Mouse (Mus musculus) hindbrain, postnatal 0 days (tissue): ENCODE results near the gene Topors. TPM values are rescaled to one million over a fixed set of nuclear protein-coding genes. Genes with fewer than 3 reads are reported as not detected.

Source experiments
- ATAC-seq: fragments of 200-750 bp; cut with Nextera tagmentation; 2 replicates; pipeline ENCODE4 v1.8.0; 2017; ENCODE audit warnings: mild to moderate bottlenecking, moderate TSS enrichment, moderate library complexity
- DNase-seq: peaks from one replicate; pipeline ENCODE4 v3.0.0-alpha.2; 2015; ENCODE audit warnings: low spot score
- H3K27ac ChIP-seq: fragments of 300-500 bp; sonication (generic); 2 replicates; pipeline ENCODE4 v1.5.1; 2014; ENCODE audit warnings: mild to moderate bottlenecking
- H3K27me3 ChIP-seq: fragments of 300-500 bp; sonication (generic); 2 replicates; pipeline ENCODE4 v1.6.1; 2014; ENCODE audit warnings: low read length, mixed read lengths; ENCODE audit not compliant: insufficient read depth
- H3K36me3 ChIP-seq: fragments of 300-500 bp; sonication (generic); 2 replicates; pipeline ENCODE4 v1.6.1; 2014; ENCODE audit warnings: low read length, mixed read lengths; ENCODE audit not compliant: insufficient read depth
- H3K4me1 ChIP-seq: fragments of 300-500 bp; sonication (generic); 2 replicates; pipeline ENCODE4 v1.6.1; 2014; ENCODE audit warnings: antibody characterized with exemption, low read length, mixed read lengths; ENCODE audit not compliant: insufficient read depth
- H3K4me2 ChIP-seq: fragments of 300-500 bp; sonication (generic); 2 replicates; pipeline ENCODE4 v1.6.1; 2014; ENCODE audit warnings: low read depth, mild to moderate bottlenecking, low read length, moderate library complexity, mixed read lengths
- H3K4me3 ChIP-seq: fragments of 300-500 bp; sonication (generic); 2 replicates; pipeline ENCODE4 v1.5.1; 2014; ENCODE audit warnings: low read length
- H3K9ac ChIP-seq: fragments of 300-500 bp; sonication (generic); replicated peaks from 2 replicates; pipeline ENCODE4 v1.6.1; 2014; ENCODE audit warnings: mild to moderate bottlenecking, low read length, moderate library complexity, mixed read lengths
- H3K9me3 ChIP-seq: fragments of 300-500 bp; sonication (generic); 2 replicates; pipeline ENCODE4 v1.6.1; 2016; ENCODE audit warnings: low read length, mixed read lengths
- CTCF ChIP-seq: IDR thresholded peaks from 2 replicates; pipeline ENCODE4 v1.5.1; 2016; ENCODE audit warnings: antibody characterized with exemption, control low read depth, low read depth
- WGBS: fragments of 180-500 bp; shearing (Covaris S2); extraction: QIAGEN DNeasy Blood & Tissue Kit; methylation state at CpG from one replicate; pipeline ENCODE4 v1.1.7; 2014; 5-methylcytosine and 5-hydroxymethylcytosine counted together
- polyA plus RNA-seq: library from polyadenylated mRNA; unstranded; fragments of >200 nt; fragmentation: Nextera tagmentation; extraction: Ambion mirVana; gene quantifications from 2 replicates; pipeline ENCODE4 v1.2.1, GENCODE M21; 2015
- total RNA-seq: library from RNA; depleted of rRNA; stranded (reverse); fragments of >200 nt; gene quantifications from 2 replicates; pipeline ENCODE4 v1.2.3, GENCODE M21; 2014; rRNA removed

Topors gene
- total and polyA plus RNA-seq, 2 experiments from 2014 or later: 19.1 to 30.0 TPM

DNA sequence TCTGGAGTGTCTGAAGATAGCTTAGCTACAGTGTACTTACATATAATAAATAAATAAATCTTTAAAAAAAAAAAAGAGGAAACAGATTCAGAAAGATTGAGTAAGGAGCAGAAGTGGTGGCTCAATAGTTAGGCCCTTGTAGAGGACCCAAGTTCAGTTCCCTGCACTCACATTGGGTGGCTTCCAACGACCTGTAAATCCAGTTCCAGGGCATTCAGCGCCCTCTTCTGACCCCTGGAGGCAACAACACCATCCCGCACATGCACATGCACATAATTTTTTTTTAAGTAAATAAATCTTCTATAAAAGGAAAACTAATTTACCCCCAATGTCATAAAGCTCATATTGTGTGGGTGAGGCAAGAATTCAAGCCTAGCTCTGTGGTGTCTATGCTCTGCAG, 51.7 kb downstream of the Topors start:
- no peak overlapping the region for H3K4me3 ChIP-seq
- TF ChIP-seq CTCF: no peak
- 51% methylated on average over 3 of the region's 3 CpGs for WGBS

DNA sequence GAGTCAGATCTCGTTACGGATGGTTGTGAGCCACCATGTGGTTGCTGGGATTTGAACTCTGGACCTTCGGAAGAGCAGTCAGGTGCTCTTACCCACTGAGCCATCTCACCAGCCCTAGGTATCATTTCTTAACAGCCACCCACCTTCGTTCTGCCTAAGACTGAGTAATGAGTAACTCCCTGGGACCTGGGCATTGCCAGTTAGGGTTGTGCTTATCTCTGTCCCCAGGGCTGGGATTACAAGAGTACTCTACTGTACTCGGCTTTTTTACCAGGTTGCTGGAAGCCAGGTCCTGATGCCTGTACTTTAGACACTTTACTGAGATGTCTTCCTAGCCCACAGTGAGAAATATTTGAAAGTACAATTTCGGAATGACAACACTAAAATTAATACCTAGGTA, 57.5 kb downstream of the Topors start:
- TF ChIP-seq CTCF: no peak
- DNase-seq: no peak
- H3K27me3 ChIP-seq: no peaks in the 10 kb centered on the region
- H3K4me3 ChIP-seq: no peak overlapping the region
- ATAC-seq: no peak
- 89% methylated on average over 4 of the region's 6 CpGs for WGBS
- no peak overlapping the region for H3K4me2 ChIP-seq
- H3K36me3 ChIP-seq: no peaks in the 10 kb centered on the region
- H3K27ac ChIP-seq: no peak overlapping the region
- no peak overlapping the region for H3K9ac ChIP-seq
- H3K4me1 ChIP-seq: no peaks in the 10 kb centered on the region
- no peaks in the 10 kb centered on the region for H3K9me3 ChIP-seq

More for the DNA sequence above, 51.7 kb downstream of the Topors start:
- H3K36me3 ChIP-seq: no peaks in the 10 kb centered on the region
- no peak overlapping the region for H3K4me2 ChIP-seq
- H3K27me3 ChIP-seq: no peaks in the 10 kb centered on the region
- no peak overlapping the region for H3K27ac ChIP-seq
- H3K9ac ChIP-seq: no peak overlapping the region
- no peaks in the 10 kb centered on the region for H3K9me3 ChIP-seq
- ATAC-seq (no peak), DNase-seq (no peak)
- no peaks in the 10 kb centered on the region for H3K4me1 ChIP-seq

Other genes with a start within 250 kb of the Topors start
- gene Aco1, start 126.8 kb downstream of the Topors start, total RNA-seq: 54.7 and 57.0 TPM in 2 replicates
- gene Aco1, start 126.8 kb downstream of the Topors start, polyA plus RNA-seq: 37.5 and 38.3 TPM in 2 replicates
- 4.2 and 7.0 TPM in 2 replicates for gene Ddx58, start 30.0 kb downstream of the Topors start, total RNA-seq
- 2.3 and 4.2 TPM in 2 replicates for gene Ddx58, start 30.0 kb downstream of the Topors start, polyA plus RNA-seq
- 0.31 and 1.7 TPM in 2 replicates for gene Smim27, start 271 bp downstream of the Topors start, total RNA-seq
- gene Smim27, start 271 bp downstream of the Topors start, polyA plus RNA-seq: 19.1 and 28.5 TPM in 2 replicates
- 180 TPM in 2 replicates for gene Ndufb6, start 9.6 kb upstream of the Topors start, total RNA-seq
- gene Ndufb6, start 9.6 kb upstream of the Topors start, polyA plus RNA-seq: 453 and 456 TPM in 2 replicates
- 0.47 and 2.7 TPM in 2 replicates for gene Tmem215, start 202.3 kb upstream of the Topors start, total RNA-seq
- gene Tmem215, start 202.3 kb upstream of the Topors start, polyA plus RNA-seq: 1.5 and 1.7 TPM in 2 replicates